Mouse (Mus musculus): ENCODE data around the gene D17Wsu92e. TPM values are rescaled to one million over a fixed set of nuclear protein-coding genes. Genes with fewer than 3 reads are reported as not detected.

The D17Wsu92e gene
- polyA plus RNA-seq, 1 experiment from 2014 or later = 10.6 TPM

DNA sequence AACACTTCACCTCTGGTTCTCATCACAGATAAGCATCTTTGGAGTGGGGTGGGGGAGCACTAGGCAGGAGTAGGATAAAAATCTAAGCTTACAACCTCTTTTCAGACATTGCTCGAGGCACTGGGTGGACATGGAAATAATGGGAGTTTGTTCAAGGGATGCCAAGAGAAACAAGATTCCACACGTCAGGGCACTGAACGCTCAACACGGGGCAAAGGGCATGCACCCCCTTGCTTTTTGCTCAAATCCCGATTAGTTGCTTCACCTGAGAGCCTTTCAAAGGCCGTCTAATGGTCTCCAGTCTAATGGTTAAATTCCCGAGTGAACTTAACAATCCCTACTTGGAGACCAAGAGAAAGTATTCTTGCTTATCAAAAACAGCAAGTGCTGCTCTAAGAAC is 1.4 kb downstream of the D17Wsu92e start:
- no peak for ATAC-seq (replicated peaks)
- H3K36me3 ChIP-seq = no peaks in the 10 kb centered on the region
- no peaks in the 10 kb centered on the region for H3K9me3 ChIP-seq
- H3K4me1 ChIP-seq = peaks cover 31% of the 10 kb centered on the region
- peak overlapping the region; percentile 82 for H3K4me3 ChIP-seq
- H3K27ac ChIP-seq (replicated peaks) = no peak overlapping the region
- WGBS = 24% methylated on average over 7 of the region's 7 CpGs
- H3K27me3 ChIP-seq = no peaks in the 10 kb centered on the region
- H3K9ac ChIP-seq (replicated peaks) = peak overlapping the region; percentile 89
- H3K4me2 ChIP-seq (replicated peaks) = peak overlapping the region; percentile 83

DNA sequence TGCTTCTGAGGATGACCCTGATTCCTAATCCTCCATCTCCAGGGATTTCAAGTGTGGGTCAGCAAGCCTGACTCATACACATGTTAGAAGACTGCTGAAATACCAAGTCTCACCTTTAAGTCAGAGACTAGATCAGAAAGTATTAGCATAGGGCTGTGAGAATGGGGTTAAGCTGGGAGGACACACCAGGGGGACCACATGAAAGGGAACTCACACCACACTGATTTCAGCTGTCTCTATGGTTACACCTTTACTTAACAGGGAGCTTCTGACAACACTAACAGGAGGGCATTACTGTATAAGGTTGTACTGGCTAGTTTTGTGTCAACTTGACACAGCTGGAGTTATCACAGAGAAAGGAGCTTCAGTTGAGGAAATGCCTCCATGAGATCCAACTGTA is 5.8 kb downstream of the D17Wsu92e start:
- no peak overlapping the region for H3K4me3 ChIP-seq
- H3K36me3 ChIP-seq = no peaks in the 10 kb centered on the region
- no peak for ATAC-seq (replicated peaks)
- H3K9ac ChIP-seq (replicated peaks) = no peak overlapping the region
- H3K9me3 ChIP-seq = no peaks in the 10 kb centered on the region
- no peak overlapping the region for H3K27ac ChIP-seq (replicated peaks)
- peaks cover 23% of the 10 kb centered on the region for H3K4me1 ChIP-seq
- no peaks in the 10 kb centered on the region for H3K27me3 ChIP-seq
- H3K4me2 ChIP-seq (replicated peaks) = no peak overlapping the region

DNA sequence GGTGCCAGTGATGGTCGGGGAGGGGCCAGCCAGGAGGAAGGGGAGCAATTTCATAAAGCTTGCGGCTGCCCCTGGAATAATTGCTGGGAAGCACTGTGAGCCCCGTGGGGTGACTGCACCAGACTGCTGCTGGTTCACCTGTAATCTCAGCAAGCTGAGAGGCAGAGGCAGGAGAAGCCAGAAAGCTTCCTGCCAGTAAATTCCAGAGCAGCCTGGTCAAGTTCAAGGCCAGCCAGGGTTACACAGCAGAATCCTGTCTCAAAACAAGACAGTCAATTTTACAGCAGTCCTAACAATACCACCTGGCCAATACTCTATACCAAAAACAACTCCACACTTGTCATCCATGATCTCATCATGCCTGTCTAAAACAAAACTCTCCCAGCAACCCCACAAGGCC is 8.5 kb downstream of the D17Wsu92e start:
- 83% methylated on average over 3 of the region's 3 CpGs for WGBS
- Histone ChIP-seq H3K4me2 (replicated peaks) (no peak overlapping the region), H3K27me3 (no peaks in the 10 kb centered on the region), H3K27ac (replicated peaks) (no peak overlapping the region), H3K9me3 (no peaks in the 10 kb centered on the region), H3K9ac (replicated peaks) (no peak overlapping the region), H3K36me3 (no peaks in the 10 kb centered on the region), H3K4me1 (peaks cover 2% of the 10 kb centered on the region; the same call in 1 of the 2 replicates), H3K4me3 (no peak overlapping the region)
- no peak for ATAC-seq (replicated peaks)

DNA sequence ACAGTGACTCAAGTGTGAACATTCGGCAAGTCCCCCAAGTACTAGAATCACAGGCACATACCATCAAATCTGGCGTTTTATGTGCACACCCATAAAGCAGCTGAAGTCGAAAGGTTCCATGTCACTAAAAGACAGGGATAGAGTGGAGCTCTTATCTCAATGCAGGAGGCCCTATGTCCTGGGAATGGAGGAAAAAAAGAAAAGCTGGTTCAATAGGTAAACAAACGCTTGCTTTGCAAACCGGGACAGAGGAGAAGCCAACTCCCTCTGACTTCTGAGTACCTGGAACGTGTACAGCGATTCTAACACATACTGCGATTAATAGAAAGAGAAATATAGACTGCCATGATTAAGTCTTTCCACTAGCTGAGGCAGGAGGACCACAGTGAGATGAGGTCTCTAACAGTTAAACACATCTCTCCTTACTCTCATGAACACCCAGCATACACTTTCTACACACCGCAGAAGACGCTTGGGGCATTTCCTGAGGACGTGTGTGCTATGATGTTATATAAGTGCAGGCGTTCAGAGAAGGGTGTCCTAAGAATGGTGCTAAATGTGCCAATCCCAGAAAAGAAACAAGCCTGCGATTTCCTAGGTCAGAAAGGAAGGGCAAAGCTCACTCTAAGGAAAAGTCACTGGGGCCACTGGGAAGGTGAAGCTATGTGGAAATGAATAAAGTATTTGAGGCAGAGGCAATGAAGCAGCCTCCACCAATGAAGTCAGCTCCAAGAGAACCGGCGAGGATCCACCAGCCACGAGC is 9.7 kb downstream of the D17Wsu92e start:
- 91% methylated on average over 16 of the region's 16 CpGs for WGBS
- Histone ChIP-seq H3K4me3 (no peak overlapping the region), H3K36me3 (no peaks in the 10 kb centered on the region), H3K4me2 (replicated peaks) (no peak overlapping the region), H3K27ac (replicated peaks) (no peak overlapping the region), H3K4me1 (no peaks in the 10 kb centered on the region), H3K9ac (replicated peaks) (no peak overlapping the region), H3K9me3 (no peaks in the 10 kb centered on the region), H3K27me3 (no peaks in the 10 kb centered on the region)
- no peak for ATAC-seq (replicated peaks)

DNA sequence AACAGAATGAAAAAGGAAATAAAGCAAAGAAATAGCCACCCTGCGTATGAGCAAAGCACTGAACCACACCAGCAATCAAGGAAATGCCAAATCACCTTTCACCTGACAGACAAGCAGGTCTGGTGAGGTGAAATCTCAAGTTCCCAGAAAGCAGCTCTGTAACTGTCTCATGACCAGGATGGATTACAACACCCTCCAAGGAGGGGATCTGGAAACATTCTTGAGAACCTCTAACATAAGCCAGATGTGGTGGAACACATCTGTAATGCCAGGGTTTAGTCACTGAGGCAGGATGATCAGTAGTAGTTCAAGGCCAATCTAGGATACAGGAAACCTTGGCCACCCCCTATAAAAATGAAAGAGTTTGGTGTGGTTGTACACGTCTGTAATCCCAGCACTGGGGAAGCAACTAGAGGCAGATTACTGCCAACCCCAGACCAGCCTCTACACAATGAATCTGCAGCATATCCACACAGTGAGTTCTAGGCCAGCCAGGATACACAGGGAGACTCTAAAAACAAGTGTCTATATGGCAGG is 12.8 kb downstream of the D17Wsu92e start:
- WGBS = 86% methylated on average over 2 of the region's 2 CpGs
- no peaks in the 10 kb centered on the region for H3K36me3 ChIP-seq
- no peak for ATAC-seq (replicated peaks)
- no peaks in the 10 kb centered on the region for H3K27me3 ChIP-seq
- H3K9ac ChIP-seq (replicated peaks) = no peak overlapping the region
- no peak overlapping the region for H3K4me2 ChIP-seq (replicated peaks)
- H3K4me3 ChIP-seq = no peak overlapping the region
- H3K4me1 ChIP-seq = 0 out of 2 replicates have a peak, but pooled peaks cover 6% of the 10 kb centered on the region
- no peak overlapping the region for H3K27ac ChIP-seq (replicated peaks)
- H3K9me3 ChIP-seq = no peaks in the 10 kb centered on the region

DNA sequence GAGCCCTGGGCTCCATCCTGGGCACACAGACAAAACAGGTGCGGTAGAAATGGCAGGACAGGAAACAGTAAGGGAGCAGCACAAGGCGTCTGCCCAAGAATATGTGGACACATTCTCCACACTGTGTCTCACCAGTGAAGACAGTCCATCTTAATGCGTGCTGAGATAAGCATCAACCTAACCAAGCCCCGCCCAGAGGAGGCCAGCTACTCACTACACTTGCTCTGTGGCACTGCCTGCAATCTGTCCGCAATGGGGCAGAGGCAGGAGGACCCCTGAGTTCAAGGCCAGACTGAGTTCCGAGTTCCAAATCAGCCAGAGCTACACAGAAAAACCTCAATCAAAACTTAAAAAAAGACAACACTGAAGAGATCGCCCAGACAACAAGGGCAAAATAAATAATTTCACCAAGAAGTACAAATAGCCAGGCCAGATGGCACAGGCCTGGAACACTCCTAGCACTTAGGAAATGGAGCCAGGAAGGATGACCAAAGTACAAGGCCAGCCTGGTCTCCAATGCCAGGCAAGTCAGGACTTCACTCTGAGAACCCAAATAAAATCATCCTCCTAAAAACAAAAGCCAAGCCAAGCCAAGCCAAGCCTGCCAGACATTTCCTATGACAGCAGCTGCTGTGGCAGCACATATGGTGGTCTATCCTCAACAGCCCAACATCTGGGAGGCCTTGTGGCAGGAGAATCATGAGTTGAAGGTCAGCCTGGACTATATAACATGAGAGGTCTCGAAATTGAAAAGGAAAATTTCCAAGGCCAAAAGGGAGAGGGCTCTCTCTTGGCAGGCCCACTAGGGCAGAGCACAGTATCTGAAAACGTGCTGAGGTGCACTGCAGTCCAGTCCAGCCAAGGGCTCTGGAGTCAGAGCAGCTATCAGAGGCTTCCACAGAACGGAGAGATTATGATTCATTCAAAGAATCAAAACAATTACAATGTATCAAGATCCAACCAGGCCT is 15.4 kb downstream of the D17Wsu92e start:
- H3K27ac ChIP-seq (replicated peaks) = no peak overlapping the region
- no peak overlapping the region for H3K4me2 ChIP-seq (replicated peaks)
- 85% methylated on average over 10 of the region's 10 CpGs for WGBS
- no peaks in the 10 kb centered on the region for H3K9me3 ChIP-seq
- no peak overlapping the region for H3K9ac ChIP-seq (replicated peaks)
- no peaks in the 10 kb centered on the region for H3K36me3 ChIP-seq
- H3K4me3 ChIP-seq = no peak overlapping the region
- H3K27me3 ChIP-seq = no peaks in the 10 kb centered on the region
- H3K4me1 ChIP-seq = peaks cover 8% of the 10 kb centered on the region; the same call in 1 of the 2 replicates
- no peak for ATAC-seq (replicated peaks)

DNA sequence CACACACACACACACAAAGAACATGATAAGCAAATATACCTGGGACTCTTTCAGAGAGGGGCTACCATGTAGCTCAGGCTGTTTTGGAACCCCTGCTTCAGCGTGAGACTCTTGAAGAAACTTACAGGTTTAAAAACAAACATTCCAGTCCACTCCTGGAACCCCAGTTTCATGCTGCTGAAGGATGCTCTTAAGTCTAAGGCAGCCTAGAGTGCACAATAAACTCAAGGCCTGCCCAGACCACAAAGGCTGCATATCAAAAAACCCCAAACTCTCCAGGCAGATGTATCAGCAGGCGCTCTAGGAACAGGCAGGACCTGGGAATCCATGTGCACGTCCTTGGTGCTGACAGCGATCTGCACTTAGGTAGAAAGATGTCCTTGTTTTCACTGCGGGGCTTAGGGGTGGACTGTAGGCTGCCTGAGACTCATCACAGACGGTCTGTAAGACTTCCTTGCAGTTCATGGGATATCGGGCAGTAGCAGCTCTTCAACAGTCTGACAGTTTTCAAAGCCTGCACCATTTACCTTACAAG is 16.2 kb downstream of the D17Wsu92e start:
- no peak overlapping the region for H3K27ac ChIP-seq (replicated peaks)
- no peak overlapping the region for H3K4me3 ChIP-seq
- peaks cover 14% of the 10 kb centered on the region; the same call in 1 of the 2 replicates for H3K4me1 ChIP-seq
- no peaks in the 10 kb centered on the region for H3K36me3 ChIP-seq
- no peak for ATAC-seq (replicated peaks)
- no peak overlapping the region for H3K4me2 ChIP-seq (replicated peaks)
- H3K9me3 ChIP-seq = no peaks in the 10 kb centered on the region
- WGBS = 91% methylated on average over 7 of the region's 7 CpGs
- H3K9ac ChIP-seq (replicated peaks) = no peak overlapping the region
- H3K27me3 ChIP-seq = no peaks in the 10 kb centered on the region

DNA sequence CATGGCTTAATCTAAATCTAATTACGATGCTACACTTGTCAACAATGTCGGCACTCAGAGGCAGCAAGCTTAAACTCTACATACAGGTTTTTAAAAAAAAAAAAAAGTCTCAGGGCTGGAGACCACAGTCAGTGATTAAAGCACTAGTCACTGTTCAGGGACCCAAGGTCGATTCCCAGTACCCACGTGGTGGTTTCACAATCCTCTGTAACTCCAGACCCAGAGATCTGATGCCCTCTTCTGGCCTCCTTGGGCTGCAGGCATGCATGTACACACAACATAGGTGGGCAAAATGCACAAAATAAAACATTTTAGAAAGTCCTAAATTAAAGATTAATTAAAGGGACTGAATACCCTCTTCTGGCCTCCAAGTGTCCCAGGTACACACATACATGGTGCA is 16.7 kb downstream of the D17Wsu92e start:
- no peak overlapping the region for H3K4me2 ChIP-seq (replicated peaks)
- no peak overlapping the region for H3K4me3 ChIP-seq
- H3K27ac ChIP-seq (replicated peaks) = no peak overlapping the region
- WGBS = 80% methylated on average over 4 of the region's 4 CpGs
- H3K9ac ChIP-seq (replicated peaks) = no peak overlapping the region
- H3K4me1 ChIP-seq = peaks cover 14% of the 10 kb centered on the region; the same call in 1 of the 2 replicates
- H3K36me3 ChIP-seq = no peaks in the 10 kb centered on the region
- no peaks in the 10 kb centered on the region for H3K27me3 ChIP-seq
- H3K9me3 ChIP-seq = no peaks in the 10 kb centered on the region
- ATAC-seq (replicated peaks) = no peak

DNA sequence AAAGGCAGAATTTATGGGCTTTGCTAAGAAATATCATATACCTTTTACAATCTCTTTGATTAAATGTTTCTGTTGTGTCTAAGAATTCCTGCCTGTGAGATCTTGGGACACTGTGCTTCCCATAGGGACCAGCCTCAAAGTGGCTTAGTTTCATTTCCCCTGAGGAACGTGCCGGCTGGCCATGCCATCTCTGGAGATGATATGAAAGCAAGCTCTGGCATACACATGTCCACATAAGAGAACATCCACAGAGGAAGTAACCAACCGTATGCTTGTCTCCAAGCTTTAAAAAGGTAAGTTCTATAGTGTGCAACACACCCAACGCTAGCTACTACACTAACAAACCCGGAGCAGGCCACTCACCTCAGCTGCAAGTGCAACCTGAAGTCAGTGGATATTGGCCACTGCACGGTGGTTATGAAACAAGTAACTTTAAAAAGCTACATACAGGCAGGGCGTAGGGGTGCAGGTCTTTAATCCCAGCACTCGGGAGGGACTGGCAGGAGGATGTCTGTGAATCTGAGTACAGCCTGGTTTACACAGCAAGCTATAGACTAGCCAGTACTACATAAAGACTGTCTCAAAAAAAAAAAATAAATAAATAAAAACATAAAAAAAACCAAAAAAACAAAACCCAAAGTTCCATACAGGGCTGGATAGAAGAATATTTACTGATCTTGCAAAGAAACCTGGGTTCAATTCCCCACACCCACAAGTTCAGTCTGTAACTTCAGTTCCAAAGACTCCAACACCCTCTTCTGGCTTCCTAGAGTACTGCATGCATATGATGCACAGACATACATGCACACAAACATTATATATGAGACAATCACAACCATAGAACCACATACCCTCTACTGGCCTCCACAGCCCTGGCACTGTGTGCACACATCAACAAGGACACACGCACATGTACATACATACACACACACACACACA is 19.5 kb downstream of the D17Wsu92e start:
- H3K36me3 ChIP-seq = no peaks in the 10 kb centered on the region
- no peaks in the 10 kb centered on the region for H3K9me3 ChIP-seq
- WGBS = 92% methylated on average over 9 of the region's 9 CpGs
- no peak overlapping the region for H3K9ac ChIP-seq (replicated peaks)
- no peak for ATAC-seq (replicated peaks)
- H3K27me3 ChIP-seq = no peaks in the 10 kb centered on the region
- H3K4me2 ChIP-seq (replicated peaks) = no peak overlapping the region
- peaks cover 37% of the 10 kb centered on the region for H3K4me1 ChIP-seq
- H3K27ac ChIP-seq (replicated peaks) = no peak overlapping the region
- no peak overlapping the region for H3K4me3 ChIP-seq

DNA sequence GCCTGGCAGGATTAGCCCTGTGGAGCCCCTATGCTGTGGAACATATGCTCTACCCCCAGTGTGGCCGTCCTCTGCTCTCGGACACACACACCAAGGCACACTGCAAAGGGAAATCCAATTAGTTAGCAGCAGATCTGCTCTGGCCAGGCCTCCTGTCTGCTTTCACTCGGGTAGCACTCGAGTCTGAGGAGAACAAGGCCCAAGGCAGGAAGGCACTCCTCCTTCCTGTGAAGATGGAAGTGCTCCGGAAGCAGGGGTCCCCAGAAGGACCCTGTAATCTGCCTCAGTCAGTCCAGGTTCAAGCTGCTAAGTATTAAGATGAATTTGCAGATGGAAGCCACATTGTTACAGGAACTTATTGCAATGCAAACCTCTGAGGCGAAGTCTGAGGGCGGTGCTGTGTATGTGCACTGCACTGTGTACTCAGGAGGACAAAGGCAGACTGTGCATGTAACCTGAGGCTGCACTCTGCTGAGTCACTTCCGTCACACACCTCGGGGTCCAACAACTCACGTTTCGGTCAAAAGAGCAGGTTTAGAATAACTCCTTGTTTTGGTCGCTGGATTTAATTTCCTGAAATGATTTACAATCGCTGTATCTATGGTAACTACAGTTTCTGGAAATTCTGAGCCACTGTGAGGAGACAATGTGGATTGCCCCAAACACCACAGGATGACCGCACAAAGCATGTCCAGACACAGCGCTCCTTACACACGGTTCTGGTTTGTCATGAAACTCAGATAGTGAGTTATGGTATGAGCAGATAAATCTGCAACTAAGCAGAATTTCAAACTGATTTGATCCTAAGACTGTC is 20.5 kb downstream of the D17Wsu92e start:
- Histone ChIP-seq H3K4me1 (peaks cover 34% of the 10 kb centered on the region), H3K4me3 (no peak overlapping the region), H3K27me3 (no peaks in the 10 kb centered on the region), H3K9ac (replicated peaks) (no peak overlapping the region), H3K4me2 (replicated peaks) (no peak overlapping the region), H3K36me3 (no peaks in the 10 kb centered on the region), H3K9me3 (no peaks in the 10 kb centered on the region), H3K27ac (replicated peaks) (peak overlapping the region; percentile 53)
- ATAC-seq (replicated peaks) = no peak
- WGBS = 60% methylated on average over 16 of the region's 16 CpGs
